8 mouse cellular contexts compared by ENCODE assay signal in the genomic region with DNA sequence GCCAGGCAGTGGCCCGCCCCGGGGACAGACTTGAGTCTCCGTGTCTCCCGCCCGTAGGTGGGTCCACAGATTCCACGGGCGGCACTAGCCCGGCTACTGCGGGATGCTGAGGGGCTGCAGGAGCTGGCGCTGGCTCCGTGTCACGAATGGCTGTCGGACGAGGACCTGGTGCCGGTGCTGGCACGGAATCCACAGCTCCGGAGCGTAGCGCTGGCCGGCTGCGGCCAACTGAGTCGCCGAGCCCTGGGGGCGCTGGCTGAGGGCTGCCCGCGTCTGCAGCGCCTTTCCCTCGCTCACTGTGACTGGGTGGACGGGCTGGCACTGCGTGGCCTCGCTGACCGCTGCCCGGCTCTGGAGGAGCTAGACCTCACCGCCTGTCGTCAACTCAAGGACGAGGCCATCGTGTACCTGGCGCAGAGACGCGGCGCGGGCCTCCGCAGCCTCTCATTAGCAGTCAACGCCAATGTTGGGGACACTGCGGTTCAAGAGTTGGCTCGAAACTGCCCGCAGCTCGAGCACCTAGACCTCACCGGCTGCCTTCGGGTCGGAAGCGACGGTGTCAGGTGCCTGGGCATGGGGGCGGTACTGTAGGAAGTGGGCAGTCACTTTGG. TPM values are rescaled to one million over a fixed set of nuclear protein-coding genes. Genes with fewer than 3 reads are reported as not detected.
DNase-seq lines count a peak whose midpoint lies in the region; ATAC-seq and TF ChIP-seq lines count a peak whose summit lies in the region.

No protein-coding gene starts in this region.

- H3K4me3 ChIP-seq in ES-E14 (ENCODE audit: insufficient read depth in 1 of 2, low read depth in 1 of 2, low read length in 2 of 2, poor library complexity in 1 of 2, severe bottlenecking in 1 of 2): peak overlapping the region; percentile 87 to 99
- peak overlapping the region; percentile 65 for H3K4me3 ChIP-seq in forebrain, embryonic 12.5 days (replicated peaks)
- peak overlapping the region; percentile 58 for H3K4me3 ChIP-seq in kidney, postnatal 0 days (replicated peaks; ENCODE audit: low read depth, low read length)

- H3K9ac ChIP-seq in ES-E14 (ENCODE audit: insufficient read depth, low read depth, low read length, poor library complexity, severe bottlenecking): peak overlapping the region; percentile 86
- peak overlapping the region; percentile 70 for H3K9ac ChIP-seq in forebrain, embryonic 12.5 days
- H3K9ac ChIP-seq in kidney, postnatal 0 days (ENCODE audit: low read depth, low read length): peak overlapping the region; percentile 70

- H3K36me3 ChIP-seq in ES-E14 (ENCODE audit: control insufficient read depth, insufficient read depth, low read length, poor library complexity, severe bottlenecking): peaks cover 12% of the 10 kb centered on the region; the same call in 1 of the 2 replicates
- H3K36me3 ChIP-seq in forebrain, embryonic 12.5 days (replicated peaks): peaks cover 31% of the 10 kb centered on the region
- H3K36me3 ChIP-seq in kidney, postnatal 0 days (ENCODE audit: insufficient read depth, low read length): peaks cover 16% of the 10 kb centered on the region

- TF ChIP-seq CTCF in kidney, postnatal 0 days (IDR thresholded peaks at IDR 0.05; ENCODE audit: low read depth): no peak

- H3K4me1 ChIP-seq in ES-E14 (ENCODE audit: control insufficient read depth in 2 of 2, insufficient read depth in 2 of 2, low read length in 2 of 2, poor library complexity in 1 of 2): peaks cover 3 to 8% of the 10 kb centered on the region in 2 experiments; a peak in 2 of 4 replicates
- peaks cover 57% of the 10 kb centered on the region for H3K4me1 ChIP-seq in forebrain, embryonic 12.5 days
- H3K4me1 ChIP-seq in kidney, postnatal 0 days (replicated peaks; ENCODE audit: insufficient read depth, low read length): peaks cover 19% of the 10 kb centered on the region

- peak overlapping the region; percentile 96 for H3K4me2 ChIP-seq in forebrain, embryonic 12.5 days
- H3K4me2 ChIP-seq in kidney, postnatal 0 days (ENCODE audit: low read length): peak overlapping the region; percentile 89

- 1% methylated on average over 54 of the region's 54 CpGs for WGBS in forebrain, embryonic 12.5 days
- 2% methylated on average over 54 of the region's 54 CpGs for WGBS in kidney, postnatal 0 days

- in situ Hi-C loops in ES-E14 (cut with MboI; ENCODE audit: low sequenced_read_pairs in 2 of 2, unreplicated experiment in 2 of 2): no loop called here

- H3K9me3 ChIP-seq in ES-E14 (ENCODE audit: control insufficient read depth, insufficient read depth, low read depth, low read length): no peaks in the 10 kb centered on the region
- H3K9me3 ChIP-seq in forebrain, embryonic 12.5 days: no peaks in the 10 kb centered on the region
- H3K9me3 ChIP-seq in kidney, postnatal 0 days (replicated peaks; ENCODE audit: low read length): no peaks in the 10 kb centered on the region

- peak; percentile 39 for DNase-seq in kidney, adult 9 months
- DNase-seq in kidney, adult 11 months: no peak
- no peak for DNase-seq in ES-E14 (ENCODE audit: low read depth, low spot score)
- DNase-seq in kidney, postnatal 0 days (ENCODE audit: low spot score): no peak
- DNase-seq in naive thymus-derived CD4-positive, alpha-beta T cell, adult 2 months (ENCODE audit: low read depth): peak; percentile 46
- DNase-seq in embryo, embryonic 10 days (ENCODE audit: low spot score): no peak
- no peak for DNase-seq in right cerebral cortex, postnatal 25 days

- H3K27me3 ChIP-seq in forebrain, embryonic 12.5 days: peaks cover 35% of the 10 kb centered on the region
- H3K27me3 ChIP-seq in kidney, postnatal 0 days (ENCODE audit: insufficient read depth, low read length): peaks cover 19% of the 10 kb centered on the region

- no peak for ATAC-seq in forebrain, embryonic 12.5 days (ENCODE audit: low FRiP score)
- ATAC-seq in kidney, postnatal 0 days (replicated peaks; ENCODE audit: low FRiP score, low read depth): peak; percentile 2; the same call in 1 of the 2 replicates

- no peak overlapping the region for H3K27ac ChIP-seq in ES-E14 (ENCODE audit: insufficient read depth, low read depth, low read length, poor library complexity, severe bottlenecking)
- peak overlapping the region; percentile 96 for H3K27ac ChIP-seq in forebrain, embryonic 12.5 days
- H3K27ac ChIP-seq in kidney, postnatal 0 days: peak overlapping the region; percentile 84

TF ChIP-seq in ES-E14, 5 proteins besides CTCF, POLR2A, EP300 and RAD21:
- no peak for TF ChIP-seq MAFK (IDR thresholded peaks at IDR 0.05; ENCODE audit: insufficient read depth, low read depth, low read length)
- no peak for TF ChIP-seq HCFC1 (IDR thresholded peaks at IDR 0.05; ENCODE audit: borderline replicate concordance, insufficient read depth, low read length)
- no peak for TF ChIP-seq ZC3H11A (IDR thresholded peaks at IDR 0.05; ENCODE audit: borderline replicate concordance, low read depth, low read length)
- no peak for TF ChIP-seq CHD2 (IDR thresholded peaks at IDR 0.05; ENCODE audit: low read depth, low read length)
- no peak for TF ChIP-seq ZNF384 (IDR thresholded peaks at IDR 0.05; ENCODE audit: low read depth, low read length)

RNA-seq across cellular contexts. Expression of a gene that starts 1.2 kb away (rescaled TPM):
- 7.8 and 7.9 TPM in 2 replicates for total RNA-seq in ES-E14 (2012; rRNA removed)
- 23.5 and 24.5 TPM in 2 replicates for polyA plus RNA-seq in forebrain, embryonic 12.5 days (2016; fragmentation: Nextera tagmentation; extraction: Ambion mirVana)
- 29.9 and 33.8 TPM in 2 replicates for polyA plus RNA-seq in kidney, postnatal 0 days (2015; fragmentation: Nextera tagmentation; extraction: Ambion mirVana)

RNA-seq across cellular contexts. Expression of a gene that starts 2.2 kb away (rescaled TPM):
- 2.4 and 3.1 TPM in 2 replicates for total RNA-seq in ES-E14 (2012; rRNA removed)
- polyA plus RNA-seq in forebrain, embryonic 12.5 days (2016; fragmentation: Nextera tagmentation; extraction: Ambion mirVana): 23.1 and 25.4 TPM in 2 replicates
- polyA plus RNA-seq in kidney, postnatal 0 days (2015; fragmentation: Nextera tagmentation; extraction: Ambion mirVana): 2.7 and 2.9 TPM in 2 replicates

RNA-seq across cellular contexts. Expression of a gene that starts 9.4 kb away (rescaled TPM):
- total RNA-seq in ES-E14 (2012; rRNA removed): 75.1 and 102 TPM in 2 replicates
- polyA plus RNA-seq in forebrain, embryonic 12.5 days (2016; fragmentation: Nextera tagmentation; extraction: Ambion mirVana): 226 TPM in 2 replicates
- polyA plus RNA-seq in kidney, postnatal 0 days (2015; fragmentation: Nextera tagmentation; extraction: Ambion mirVana): 167 and 173 TPM in 2 replicates

RNA-seq across cellular contexts. Expression of a gene that starts 11.8 kb away (rescaled TPM):
- 9.9 and 19.8 TPM in 2 replicates for total RNA-seq in ES-E14 (2012; rRNA removed)
- polyA plus RNA-seq in forebrain, embryonic 12.5 days (2016; fragmentation: Nextera tagmentation; extraction: Ambion mirVana): 8.8 and 9.3 TPM in 2 replicates
- 12.0 and 14.0 TPM in 2 replicates for polyA plus RNA-seq in kidney, postnatal 0 days (2015; fragmentation: Nextera tagmentation; extraction: Ambion mirVana)

RNA-seq across cellular contexts. Expression of a gene that starts 21.0 kb away (rescaled TPM):
- 0.53 and 0.80 TPM in 2 replicates for total RNA-seq in ES-E14 (2012; rRNA removed)
- 1.4 and 1.8 TPM in 2 replicates for polyA plus RNA-seq in forebrain, embryonic 12.5 days (2016; fragmentation: Nextera tagmentation; extraction: Ambion mirVana)
- polyA plus RNA-seq in kidney, postnatal 0 days (2015; fragmentation: Nextera tagmentation; extraction: Ambion mirVana): 3.5 and 4.0 TPM in 2 replicates

Comparison
In these comparisons a context has a peak if more than half of its experiments do, and no peak if none do; other contexts are left out.
1. DNase-seq: peak in kidney, adult 9 months (single experiment) and naive thymus-derived CD4-positive, alpha-beta T cell, adult 2 months (single experiment); none in kidney, adult 11 months (single experiment), ES-E14 (single experiment), kidney, postnatal 0 days (single experiment), embryo, embryonic 10 days (single experiment) and right cerebral cortex, postnatal 25 days (single experiment).
2. Peak in every context shown above with its lines, with median percentiles within 50 percentile points of each other: H3K4me3 ChIP-seq and H3K9ac ChIP-seq.